Mouse (Mus musculus): ENCODE results near the gene H1fnt. TPM values are rescaled to one million over a fixed set of nuclear protein-coding genes. Genes with fewer than 3 reads are reported as not detected.

H1fnt gene
- polyA plus RNA-seq, 1 experiment = 0.22 TPM

DNA sequence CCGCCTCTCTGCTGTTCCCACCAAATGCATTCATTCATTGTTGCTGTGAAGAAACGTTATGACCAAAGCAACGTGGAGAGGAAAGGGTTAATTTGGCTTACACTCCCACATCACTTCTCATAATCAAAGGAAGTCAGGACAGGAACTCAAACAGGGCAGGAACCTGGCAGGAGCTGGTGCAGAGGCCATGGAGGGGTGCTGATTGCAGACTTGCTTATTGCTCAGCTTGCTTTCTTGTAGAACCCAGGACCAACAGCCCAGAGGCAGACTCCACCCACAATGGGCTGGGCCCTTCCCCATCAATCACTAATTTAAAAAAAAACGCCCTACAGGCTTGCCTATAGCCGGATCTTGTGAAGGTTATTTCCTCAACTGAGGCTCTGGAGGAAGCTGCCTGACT lies 43.0 kb downstream of the H1fnt start:
- no peak for TF ChIP-seq CTCF (IDR thresholded peaks at IDR 0.05; ENCODE audit: borderline replicate concordance, control insufficient read depth, extremely low read depth, insufficient read depth, low read length, poor library complexity)
- WGBS = 56% methylated on average over 5 of the region's 5 CpGs
- Histone ChIP-seq H3K36me3 (ENCODE audit: control insufficient read depth, insufficient read depth, low read length) (no peaks in the 10 kb centered on the region), H3K27ac (ENCODE audit: control insufficient read depth, insufficient read depth, low read length) (no peak overlapping the region), H3K4me1 (replicated peaks; ENCODE audit: control insufficient read depth, insufficient read depth, low read length) (no peaks in the 10 kb centered on the region), H3K4me3 (ENCODE audit: control insufficient read depth, insufficient read depth, low read length) (no peak overlapping the region), H3K27me3 (ENCODE audit: control insufficient read depth, insufficient read depth, low read length) (no peaks in the 10 kb centered on the region)
- DNase-seq = no peak

GRCm38 (mm10) chr15:98213336-98213870 lies 43.7 kb downstream of the H1fnt start:
- Histone ChIP-seq H3K36me3 (ENCODE audit: control insufficient read depth, insufficient read depth, low read length) (no peaks in the 10 kb centered on the region), H3K4me1 (replicated peaks; ENCODE audit: control insufficient read depth, insufficient read depth, low read length) (no peaks in the 10 kb centered on the region), H3K27ac (ENCODE audit: control insufficient read depth, insufficient read depth, low read length) (no peak overlapping the region), H3K4me3 (ENCODE audit: control insufficient read depth, insufficient read depth, low read length) (no peak overlapping the region), H3K27me3 (ENCODE audit: control insufficient read depth, insufficient read depth, low read length) (no peaks in the 10 kb centered on the region)
- TF ChIP-seq CTCF (IDR thresholded peaks at IDR 0.05; ENCODE audit: borderline replicate concordance, control insufficient read depth, extremely low read depth, insufficient read depth, low read length, poor library complexity) (no peak), POLR2A (IDR thresholded peaks at IDR 0.05; ENCODE audit: control insufficient read depth, extremely low read depth, insufficient read depth, low read length, poor library complexity) (no peak)
- 59% methylated on average over 5 of the region's 5 CpGs for WGBS
- DNase-seq = no peak

DNA sequence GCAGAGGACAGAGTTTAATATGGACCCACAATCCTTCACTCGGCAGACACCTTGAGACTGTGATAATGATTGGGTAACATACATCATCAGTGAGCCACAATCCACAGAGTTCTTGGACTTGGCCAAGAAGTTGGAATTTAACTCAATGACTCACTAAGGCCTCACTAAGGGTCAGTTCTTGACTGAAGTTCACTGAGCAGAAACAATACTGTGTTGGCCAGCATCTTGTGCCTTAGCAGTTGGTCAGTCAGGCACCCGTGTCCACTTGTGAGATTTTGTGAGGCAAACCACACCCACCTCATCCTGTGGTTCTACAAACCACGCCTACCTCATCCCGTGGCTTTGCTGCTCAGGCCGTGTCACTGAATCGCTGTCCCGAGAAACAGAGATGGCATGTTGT lies 47.4 kb downstream of the H1fnt start:
- Histone ChIP-seq H3K36me3 (ENCODE audit: control insufficient read depth, insufficient read depth, low read length) (no peaks in the 10 kb centered on the region), H3K4me3 (ENCODE audit: control insufficient read depth, insufficient read depth, low read length) (no peak overlapping the region), H3K27me3 (ENCODE audit: control insufficient read depth, insufficient read depth, low read length) (no peaks in the 10 kb centered on the region), H3K27ac (ENCODE audit: control insufficient read depth, insufficient read depth, low read length) (no peak overlapping the region), H3K4me1 (replicated peaks; ENCODE audit: control insufficient read depth, insufficient read depth, low read length) (no peaks in the 10 kb centered on the region)
- 76% methylated on average over 7 of the region's 7 CpGs for WGBS
- TF ChIP-seq CTCF (IDR thresholded peaks at IDR 0.05; ENCODE audit: borderline replicate concordance, control insufficient read depth, extremely low read depth, insufficient read depth, low read length, poor library complexity) (no peak), POLR2A (IDR thresholded peaks at IDR 0.05; ENCODE audit: control insufficient read depth, extremely low read depth, insufficient read depth, low read length, poor library complexity) (no peak)
- no peak for DNase-seq

Other genes starting within 250 kb of the H1fnt start
- 24.3 and 44.9 TPM in 2 replicates for gene Pfkm, start 164.7 kb downstream of the H1fnt start, polyA plus RNA-seq (2012; rRNA removed)
- 42.5 and 43.6 TPM in 2 replicates for gene Senp1, start 163.5 kb downstream of the H1fnt start, polyA plus RNA-seq (2012; rRNA removed)
- gene Asb8, start 91.7 kb downstream of the H1fnt start, polyA plus RNA-seq (2012; rRNA removed) = 52.2 and 56.9 TPM in 2 replicates
- gene Ccdc184, start 90.1 kb downstream of the H1fnt start, polyA plus RNA-seq (2012; rRNA removed) = 1.3 TPM in 2 replicates
- gene Olfr288, start 61.8 kb downstream of the H1fnt start, polyA plus RNA-seq (2012; rRNA removed) = not detected in 2 replicates
- gene Gm44579, start 36.3 kb downstream of the H1fnt start, polyA plus RNA-seq (2012; rRNA removed) = not detected in 2 replicates
- 0.22 TPM in 1 of 2 replicates, not detected in the other for gene Olfr287, start 36.2 kb downstream of the H1fnt start, polyA plus RNA-seq (2012; rRNA removed)
- gene Olfr286, start 22.8 kb downstream of the H1fnt start, polyA plus RNA-seq (2012; rRNA removed) = 0.11 TPM in 1 of 2 replicates, not detected in the other
- gene Zfp641, start 38.9 kb upstream of the H1fnt start, polyA plus RNA-seq (2012; rRNA removed) = 0.34 and 0.71 TPM in 2 replicates
- not detected in 2 replicates for gene Olfr285, start 60.1 kb upstream of the H1fnt start, polyA plus RNA-seq (2012; rRNA removed)
- gene Olfr284, start 83.7 kb upstream of the H1fnt start, polyA plus RNA-seq (2012; rRNA removed) = 0.29 TPM in 1 of 2 replicates, not detected in the other
- not detected in 2 replicates for gene Olfr283, start 123.7 kb upstream of the H1fnt start, polyA plus RNA-seq (2012; rRNA removed)
- gene Olfr282, start 173.9 kb upstream of the H1fnt start, polyA plus RNA-seq (2012; rRNA removed) = not detected in 2 replicates
- gene Olfr281, start 195.3 kb upstream of the H1fnt start, polyA plus RNA-seq (2012; rRNA removed) = not detected in 2 replicates
- not detected in 2 replicates for gene OR5BS1P, start 212.6 kb upstream of the H1fnt start, polyA plus RNA-seq (2012; rRNA removed)
- gene Lalba, start 225.4 kb upstream of the H1fnt start, polyA plus RNA-seq (2012; rRNA removed) = 0.48 TPM in 1 of 2 replicates, not detected in the other
- not detected in 2 replicates for gene Olfr279, start 235.1 kb upstream of the H1fnt start, polyA plus RNA-seq (2012; rRNA removed)